Mouse (Mus musculus) CH12.LX (cell line): Measurements from ENCODE around the gene Gorasp1. TPM values are rescaled to one million over a fixed set of nuclear protein-coding genes. Genes with fewer than 3 reads are reported as not detected.

Experiments
- DNase-seq: peaks from one replicate; pipeline ENCODE4 v3.0.0-alpha.2; 2013; ENCODE audit errors: extremely low read depth
- H3K27ac ChIP-seq: 2 replicates; pipeline ENCODE4 v1.5.1; 2012; ENCODE audit warnings: low read depth, mild to moderate bottlenecking, control low read depth, moderate library complexity; ENCODE audit not compliant: insufficient read depth
- H3K27me3 ChIP-seq: replicated peaks from 2 replicates; pipeline ENCODE3; 2012; ENCODE audit warnings: inconsistent platforms
- H3K36me3 ChIP-seq, 2 experiments: replicated peaks in 1 of 2; 2 replicates each; pipeline versions ENCODE3 to v1.6.1; 2012; ENCODE audit warnings: inconsistent platforms in 1 of 2, low read length in 1 of 2, mild to moderate bottlenecking in 1 of 2, mixed read lengths in 1 of 2, moderate library complexity in 1 of 2; ENCODE audit not compliant: control insufficient read depth in 1 of 2, insufficient read depth in 1 of 2
- H3K4me1 ChIP-seq, 2 experiments: 2 replicates each; pipeline ENCODE4 v1.6.1; 2012; ENCODE audit warnings: inconsistent platforms in 1 of 2, moderate library complexity in 1 of 2; ENCODE audit not compliant: insufficient read depth in 2 of 2, control insufficient read depth in 1 of 2
- H3K4me2 ChIP-seq: 2 replicates; pipeline ENCODE4 v1.6.1; 2012; ENCODE audit warnings: low read depth, mild to moderate bottlenecking, control low read depth; ENCODE audit not compliant: poor library complexity, insufficient read depth, severe bottlenecking
- H3K4me3 ChIP-seq, 3 experiments: fragments of 150-350 bp in 1 of 3; sonication (generic) in 1 of 3; replicated peaks in 1 of 3; 2 replicates each; pipeline versions ENCODE3 to v1.5.1; 2011 to 2012; ENCODE audit warnings: low read depth in 2 of 3, low read length in 2 of 3, mild to moderate bottlenecking in 2 of 3, moderate library complexity in 2 of 3, control low read depth in 1 of 3, improper control_type of control experiment in 1 of 3, inconsistent platforms in 1 of 3, mixed read lengths in 1 of 3; ENCODE audit not compliant: poor library complexity in 1 of 3
- H3K79me2 ChIP-seq: replicated peaks from 2 replicates; pipeline ENCODE4 v1.6.1; 2012; ENCODE audit warnings: mild to moderate bottlenecking, moderate library complexity; ENCODE audit not compliant: control insufficient read depth, poor library complexity, insufficient read depth, severe bottlenecking; ENCODE audit errors: extremely low read depth
- H3K9ac ChIP-seq: 2 replicates; pipeline ENCODE4 v1.6.1; 2012; ENCODE audit warnings: low read depth, mild to moderate bottlenecking, control low read depth, moderate library complexity; ENCODE audit not compliant: insufficient read depth
- H3K9me3 ChIP-seq: replicated peaks from 2 replicates; pipeline ENCODE3; 2012; ENCODE audit warnings: low read length, inconsistent platforms, mixed read lengths
- BHLHE40 ChIP-seq: IDR thresholded peaks from 2 replicates; pipeline ENCODE4 v1.6.1; 2011; ENCODE audit warnings: mild to moderate bottlenecking, low read depth, low read length, improper control_type of control experiment
- CTCF ChIP-seq, 2 experiments: IDR thresholded peaks in 1 of 2; conservative IDR thresholded peaks in 1 of 2; 2 replicates each; pipeline ENCODE4 v1.5.1; 2011 to 2012; ENCODE audit warnings: low read depth in 2 of 2, low read length in 2 of 2, improper control_type of control experiment in 1 of 2, inconsistent platforms in 1 of 2, mild to moderate bottlenecking in 1 of 2, moderate library complexity in 1 of 2
- GABPA ChIP-seq: IDR thresholded peaks from 2 replicates; pipeline ENCODE4 v1.6.1; 2012; ENCODE audit warnings: low read depth, low read length, improper control_type of control experiment, inconsistent platforms; ENCODE audit not compliant: insufficient replicate concordance
- IRF4 ChIP-seq: IDR thresholded peaks from 2 replicates; pipeline ENCODE4 v1.6.1; 2014; ENCODE audit warnings: low read depth, mild to moderate bottlenecking, inconsistent platforms, low read length, improper control_type of control experiment
- JUND ChIP-seq: conservative IDR thresholded peaks from 2 replicates; pipeline ENCODE4 v1.6.1; 2011; ENCODE audit warnings: low read depth, low read length, improper control_type of control experiment
- MAX ChIP-seq: IDR thresholded peaks from 2 replicates; pipeline ENCODE4 v1.6.1; 2011; ENCODE audit warnings: low read length, improper control_type of control experiment
- MAZ ChIP-seq: IDR thresholded peaks from 2 replicates; pipeline ENCODE4 v1.6.1; 2012; ENCODE audit warnings: low read depth, mild to moderate bottlenecking, inconsistent platforms, low read length, improper control_type of control experiment, moderate library complexity
- MEF2A ChIP-seq: IDR thresholded peaks from 2 replicates; pipeline ENCODE4 v1.6.1; 2014; ENCODE audit warnings: low read depth, mild to moderate bottlenecking, inconsistent platforms, low read length, improper control_type of control experiment, borderline replicate concordance
- MYC ChIP-seq: IDR thresholded peaks from 2 replicates; pipeline ENCODE4 v1.6.1; 2011; ENCODE audit warnings: low read depth, mild to moderate bottlenecking, improper control_type of control experiment, low read length
- NELFE ChIP-seq: IDR thresholded peaks from 2 replicates; pipeline ENCODE4 v1.6.1; 2011; ENCODE audit warnings: low read depth, low read length, improper control_type of control experiment
- POLR2AphosphoS2 ChIP-seq: IDR thresholded peaks from 2 replicates; pipeline ENCODE4 v1.6.1; 2011; ENCODE audit warnings: low read depth, low read length, improper control_type of control experiment
- RAD21 ChIP-seq: IDR thresholded peaks from 2 replicates; pipeline ENCODE4 v1.6.1; 2011; ENCODE audit warnings: low read depth, mild to moderate bottlenecking, low read length, improper control_type of control experiment, moderate library complexity
- RCOR1 ChIP-seq: conservative IDR thresholded peaks from 2 replicates; pipeline ENCODE4 v1.6.1; 2012; ENCODE audit warnings: low read depth, mild to moderate bottlenecking, inconsistent platforms, low read length, improper control_type of control experiment
- SIN3A ChIP-seq: IDR thresholded peaks from 2 replicates; pipeline ENCODE4 v1.6.1; 2012; ENCODE audit warnings: low read length, improper control_type of control experiment, inconsistent platforms
- SMC3 ChIP-seq: IDR thresholded peaks from 2 replicates; pipeline ENCODE4 v1.6.1; 2011; ENCODE audit warnings: low read depth, low read length, improper control_type of control experiment
- ZMIZ1 ChIP-seq: IDR thresholded peaks from 2 replicates; pipeline ENCODE4 v1.6.1; 2012; ENCODE audit warnings: low read depth, mild to moderate bottlenecking, inconsistent platforms, low read length, improper control_type of control experiment
- ZNF384 ChIP-seq: IDR thresholded peaks from 2 replicates; pipeline ENCODE4 v1.6.1; 2012; ENCODE audit warnings: low read depth, low read length, improper control_type of control experiment, inconsistent platforms
- dilution Hi-C: fragments of 300-500 bp; cut with MboI; formaldehyde crosslinking; loops from 2 replicates; pipeline ENCODE4 v1.14.3; 2020; ENCODE audit warnings: low sequenced_read_pairs; ENCODE audit not compliant: extremely low pct_unique_long_range_greater_than_20kb, extremely low pct_ligation_motif_present
- in situ Hi-C: fragments of 300-500 bp; cut with MboI; formaldehyde crosslinking; loops from 3 replicates; pipeline ENCODE4 v1.14.3; 2019; ENCODE audit warnings: low sequenced_read_pairs, low pct_ligation_motif_present, low pct_unique_long_range_greater_than_20kb, mixed read lengths
- polyA plus RNA-seq: library from polyadenylated mRNA; unstranded; fragments of >175 nt; gene quantifications from 2 replicates; pipeline ENCODE4 v1.2.1, GENCODE M21; 2012; ENCODE audit warnings: low read depth; ENCODE audit not compliant: insufficient read length
- total RNA-seq, 2 experiments: library from RNA; depleted of rRNA; stranded (reverse); fragments of 300-350 nt in 1 of 2; fragments of >200 nt in 1 of 2; gene quantifications; 2 replicates each; pipeline ENCODE4 v1.2.3; 2012 to 2014

Gorasp1 gene
- total and polyA plus RNA-seq, 3 experiments: 8.7 to 12.6 (median 9.2) TPM

GRCm38 (mm10) chr9:119970221-119970620 is 32.9 kb upstream of the Gorasp1 start:
- no peak overlapping the region for H3K4me2 ChIP-seq
- peaks cover 2% of the 10 kb centered on the region for H3K9me3 ChIP-seq
- no peaks in the 10 kb centered on the region for H3K27me3 ChIP-seq
- H3K9ac ChIP-seq: no peak overlapping the region
- dilution Hi-C loops (no loop called here), in situ Hi-C loops (no loop called here)
- peaks cover 38 to 52% of the 10 kb centered on the region in 2 experiments for H3K36me3 ChIP-seq
- H3K79me2 ChIP-seq: no peaks in the 10 kb centered on the region; the same call in 1 of the 2 replicates
- no peak for DNase-seq
- H3K27ac ChIP-seq: no peak overlapping the region
- H3K4me3 ChIP-seq: no peak overlapping the region
- peaks cover 10 to 26% of the 10 kb centered on the region in 2 experiments for H3K4me1 ChIP-seq
- TF ChIP-seq MEF2A (no peak), NELFE (no peak), SMC3 (peak; percentile 49), CTCF (conservative IDR thresholded peaks at IDR 0.05 in 1 of 2, IDR thresholded peaks at IDR 0.05 in 1 of 2; ENCODE audit: low read depth in 2 of 2, low read length in 2 of 2) (peak in 1 of 2 experiments; percentile 65; a peak in 2 of 4 replicates), RAD21 (peak; percentile 24), POLR2AphosphoS2 (0 out of 2 replicates have a peak, but pooled peaks have one; percentile 48)

- Histone ChIP-seq H3K79me2 (no peaks in the 10 kb centered on the region; the same call in 1 of the 2 replicates), H3K27ac (no peak overlapping the region), H3K27me3 (no peaks in the 10 kb centered on the region), H3K4me1 (peaks cover 8 to 23% of the 10 kb centered on the region in 2 experiments), H3K36me3 (peaks cover 34 to 48% of the 10 kb centered on the region in 2 experiments), H3K4me2 (no peak overlapping the region), H3K4me3 (no peak overlapping the region), H3K9me3 (peaks cover 2% of the 10 kb centered on the region), H3K9ac (no peak overlapping the region)
- in situ Hi-C loops (loop anchor here (5.0 kb wide), 1 partner anchor 47 kb away; no protein-coding TSS in a partner anchor), dilution Hi-C loops (no loop called here)
- TF ChIP-seq JUND: no peak
- no peak for TF ChIP-seq ZMIZ1
- TF ChIP-seq ZNF384: no peak
- DNase-seq: no peak
Measured at GRCm38 (mm10) chr9:119969811-119970210, 32.4 kb upstream of the Gorasp1 start.

GRCm38 (mm10) chr9:119966221-119966910 is 29.0 kb upstream of the Gorasp1 start:
- Histone ChIP-seq H3K27me3 (peaks cover 2% of the 10 kb centered on the region), H3K9ac (no peak overlapping the region), H3K9me3 (no peaks in the 10 kb centered on the region), H3K79me2 (no peaks in the 10 kb centered on the region), H3K36me3 (peaks cover 5 to 14% of the 10 kb centered on the region in 2 experiments), H3K4me2 (no peak overlapping the region), H3K27ac (no peak overlapping the region), H3K4me1 (peaks cover 16 to 30% of the 10 kb centered on the region in 2 experiments), H3K4me3 (no peak overlapping the region)
- no peak for TF ChIP-seq BHLHE40
- no peak for TF ChIP-seq IRF4
- TF ChIP-seq RCOR1: no peak
- TF ChIP-seq JUND: no peak
- TF ChIP-seq GABPA: no peak
- TF ChIP-seq NELFE: no peak
- TF ChIP-seq MYC: no peak
- TF ChIP-seq MAZ: no peak
- no peak for TF ChIP-seq MEF2A
- TF ChIP-seq SIN3A: no peak
- no peak for TF ChIP-seq ZNF384
- no peak for TF ChIP-seq MAX
- DNase-seq: no peak
- in situ Hi-C loops: loop anchor here (5.0 kb wide), 1 partner anchor 51 kb away; no protein-coding TSS in a partner anchor
- dilution Hi-C loops: no loop called here
